Mouse (Mus musculus) cortical plate, adult 2 months (tissue): Measurements from ENCODE around the gene Slc7a6.

ENCODE experiments used
- CTCF ChIP-seq: fragments of 200-500 bp; IDR thresholded peaks from 2 replicates; pipeline ENCODE4 v1.5.1; 2011; ENCODE audit warnings: mild to moderate bottlenecking, control low read depth, low read length; ENCODE audit not compliant: insufficient read depth; ENCODE audit errors: extremely low read depth
- POLR2A ChIP-seq: fragments of 200-500 bp; IDR thresholded peaks from 2 replicates; pipeline ENCODE4 v1.6.1; 2011; ENCODE audit warnings: mild to moderate bottlenecking, low read length, control low read depth; ENCODE audit not compliant: insufficient read depth; ENCODE audit errors: extremely low read depth

GRCm38 (mm10) chr8:106131488-106132222 lies 37.0 kb upstream of the Slc7a6 start:
- TF ChIP-seq CTCF (no peak), POLR2A (no peak)
